Comparison of ENCODE assay signal across 17 mouse cellular contexts in genomic region chr8:72674184-72674583, GRCm38 (mm10). TPM values are rescaled to one million over a fixed set of nuclear protein-coding genes. Genes with fewer than 3 reads are reported as not detected.
A peak's percentile ranks its signal among the peaks of the same experiment; 100 is the strongest.
DNase-seq lines count a peak whose midpoint lies in the region; ATAC-seq and TF ChIP-seq lines count a peak whose summit lies in the region.
"Had no signal": no experiment of that assay in that cellular context is flagged by ENCODE, and none has a peak within 500 bp of the region (broad histone marks: within the 10 kb centered on the region; RNA-seq: fewer than 3 reads in every experiment).

No protein-coding gene starts in this region.

- 75% methylated on average over 2 of the region's 2 CpGs for WGBS in heart, postnatal 0 days
- WGBS in lung, embryonic 14.5 days: 72% methylated on average over 2 of the region's 2 CpGs
- WGBS in bone marrow, adult 2 months: 80% methylated on average over 2 of the region's 2 CpGs
- 84% methylated on average over 2 of the region's 2 CpGs for WGBS in stomach, postnatal 0 days

- H3K27ac ChIP-seq in heart, postnatal 0 days (ENCODE audit: low read depth): no peak overlapping the region
- no peak overlapping the region for H3K27ac ChIP-seq in lung, embryonic 14.5 days (ENCODE audit: low read depth)
- no peak overlapping the region for H3K27ac ChIP-seq in bone marrow, adult 2 months (ENCODE audit: control insufficient read depth, insufficient read depth, low read depth, low read length, poor library complexity)
- no peak overlapping the region for H3K27ac ChIP-seq in stomach, postnatal 0 days (replicated peaks)
- H3K27ac ChIP-seq: forebrain, embryonic 15.5 days; gastrocnemius, adult 2 months; limb, embryonic 13.5 days; midbrain, embryonic 12.5 days had no signal

- TF ChIP-seq CTCF in heart, postnatal 0 days (IDR thresholded peaks at IDR 0.05; ENCODE audit: low read depth): 0 out of 2 replicates have a peak, but pooled peaks have one; percentile 1
- TF ChIP-seq CTCF in lung, embryonic 14.5 days (IDR thresholded peaks at IDR 0.05; ENCODE audit: low read depth): 0 out of 2 replicates have a peak, but pooled peaks have one; percentile 26
- peak; percentile 47 for TF ChIP-seq CTCF in bone marrow, adult 2 months (IDR thresholded peaks at IDR 0.05; ENCODE audit: control insufficient read depth, insufficient read depth, low read length)
- TF ChIP-seq CTCF in stomach, postnatal 0 days (IDR thresholded peaks at IDR 0.05; ENCODE audit: low read depth): peak; percentile 37

- no peaks in the 10 kb centered on the region for H3K36me3 ChIP-seq in heart, postnatal 0 days (replicated peaks; ENCODE audit: control insufficient read depth, insufficient read depth, low read length)
- H3K36me3 ChIP-seq in lung, embryonic 14.5 days (ENCODE audit: insufficient read depth): no peaks in the 10 kb centered on the region
- H3K36me3 ChIP-seq in stomach, postnatal 0 days (ENCODE audit: control insufficient read depth, insufficient read depth, low read length): no peaks in the 10 kb centered on the region
- H3K36me3 ChIP-seq: forebrain, embryonic 15.5 days; limb, embryonic 13.5 days; midbrain, embryonic 12.5 days had no signal

- no peak for ATAC-seq in heart, postnatal 0 days (ENCODE audit: insufficient read depth, low read depth)
- no peak for ATAC-seq in lung, embryonic 14.5 days (ENCODE audit: insufficient read depth)
- ATAC-seq in stomach, postnatal 0 days (ENCODE audit: low FRiP score, low TSS enrichment): no peak
- ATAC-seq: forebrain, embryonic 15.5 days; hindbrain, embryonic 16.5 days; Patski had no signal

- H3K27me3 ChIP-seq in heart, postnatal 0 days (ENCODE audit: control insufficient read depth, insufficient read depth, low read length): no peaks in the 10 kb centered on the region
- no peaks in the 10 kb centered on the region for H3K27me3 ChIP-seq in lung, embryonic 14.5 days (ENCODE audit: insufficient read depth, low read length)
- H3K27me3 ChIP-seq in stomach, postnatal 0 days (ENCODE audit: control insufficient read depth, insufficient read depth, low read length): no peaks in the 10 kb centered on the region
- H3K27me3 ChIP-seq: forebrain, embryonic 15.5 days; limb, embryonic 13.5 days had no signal

- H3K4me2 ChIP-seq in heart, postnatal 0 days (ENCODE audit: low read depth, low read length): no peak overlapping the region
- no peak overlapping the region for H3K4me2 ChIP-seq in lung, embryonic 14.5 days
- H3K4me2 ChIP-seq in stomach, postnatal 0 days (replicated peaks; ENCODE audit: low read depth): no peak overlapping the region
- H3K4me2 ChIP-seq: forebrain, embryonic 15.5 days; limb, embryonic 13.5 days; midbrain, embryonic 12.5 days had no signal

- TF ChIP-seq POLR2A in bone marrow, adult 2 months (IDR thresholded peaks at IDR 0.05; ENCODE audit: borderline replicate concordance, control insufficient read depth, low read depth, low read length): no peak

- no peak for DNase-seq in heart, postnatal 0 days (ENCODE audit: low spot score)
- DNase-seq in heart, adult 8-10 months (ENCODE audit: low spot score): no peak
- DNase-seq in lung, embryonic 14.5 days: no peak
- no peak for DNase-seq in lung, postnatal 25 days (ENCODE audit: low spot score)
- DNase-seq in stomach, postnatal 0 days (ENCODE audit: low spot score): no peak
- no peak for DNase-seq in c-Kit-positive CD71-positive TER-119-positive erythroid progenitor cells, embryonic 14.5 days (ENCODE audit: low spot score)
- DNase-seq: cerebellum, adult 8-10 months; gastrocnemius, adult 2 months; right cerebral cortex, postnatal 25 days had no signal

- no peak for TF ChIP-seq EP300 in heart, postnatal 0 days (IDR thresholded peaks at IDR 0.05; ENCODE audit: low read depth)
- TF ChIP-seq EP300 in stomach, postnatal 0 days (optimal IDR thresholded peaks at IDR 0.05): no peak

- H3K9me3 ChIP-seq in heart, postnatal 0 days (replicated peaks; ENCODE audit: control insufficient read depth, low read length): no peaks in the 10 kb centered on the region
- H3K9me3 ChIP-seq in lung, embryonic 14.5 days (ENCODE audit: low read depth, low read length): no peaks in the 10 kb centered on the region
- no peaks in the 10 kb centered on the region for H3K9me3 ChIP-seq in stomach, postnatal 0 days (ENCODE audit: control insufficient read depth, low read length)
- H3K9me3 ChIP-seq: forebrain, embryonic 15.5 days; limb, embryonic 13.5 days; midbrain, embryonic 12.5 days had no signal

- H3K9ac ChIP-seq in heart, postnatal 0 days (replicated peaks; ENCODE audit: low read depth, low read length): no peak overlapping the region
- H3K9ac ChIP-seq in lung, embryonic 14.5 days: no peak overlapping the region
- H3K9ac ChIP-seq in stomach, postnatal 0 days (ENCODE audit: low read length): no peak overlapping the region
- H3K9ac ChIP-seq: forebrain, embryonic 15.5 days; limb, embryonic 13.5 days; midbrain, embryonic 12.5 days had no signal

- no peak overlapping the region for H3K4me3 ChIP-seq in heart, postnatal 0 days (ENCODE audit: low read depth, low read length)
- H3K4me3 ChIP-seq in lung, embryonic 14.5 days (ENCODE audit: low read depth, low read length): no peak overlapping the region
- no peak overlapping the region for H3K4me3 ChIP-seq in bone marrow, adult 2 months (replicated peaks; ENCODE audit: control insufficient read depth, low read depth, low read length)
- H3K4me3 ChIP-seq in stomach, postnatal 0 days (ENCODE audit: low read depth, low read length): no peak overlapping the region
- H3K4me3 ChIP-seq: erythroblast, embryonic 14.5 days; forebrain, embryonic 15.5 days; gastrocnemius, adult 2 months; limb, embryonic 13.5 days; midbrain, embryonic 12.5 days had no signal

- H3K4me1 ChIP-seq in heart, postnatal 0 days (ENCODE audit: control insufficient read depth, insufficient read depth): no peaks in the 10 kb centered on the region
- no peaks in the 10 kb centered on the region for H3K4me1 ChIP-seq in lung, embryonic 14.5 days (ENCODE audit: insufficient read depth)
- H3K4me1 ChIP-seq in bone marrow, adult 2 months (ENCODE audit: control insufficient read depth, insufficient read depth, low read length): no peaks in the 10 kb centered on the region
- no peaks in the 10 kb centered on the region for H3K4me1 ChIP-seq in stomach, postnatal 0 days (replicated peaks; ENCODE audit: control insufficient read depth, insufficient read depth)
- H3K4me1 ChIP-seq: forebrain, embryonic 15.5 days; limb, embryonic 13.5 days; midbrain, embryonic 12.5 days had no signal

RNA-seq across cellular contexts. Expression of gene Nwd1, which starts 27.7 kb away (rescaled TPM):
- 2.0 and 2.3 TPM in 2 replicates for total RNA-seq in heart, postnatal 0 days (2014; rRNA removed; ENCODE audit: low replicate concordance)
- polyA plus RNA-seq in heart, postnatal 0 days (2015; fragmentation: Nextera tagmentation; extraction: Ambion mirVana): 0.15 and 0.20 TPM in 2 replicates
- under 1 TPM; 0.31 to 0.79 (median 0.46) TPM for total RNA-seq in heart, adult 8-10 months (2022)
- polyA plus RNA-seq in lung, embryonic 14.5 days (2014; fragmentation: Nextera tagmentation; extraction: Ambion mirVana): 0.03 TPM in 1 of 2 replicates, not detected in the other
- polyA plus RNA-seq in bone marrow, adult 2 months (2011; ENCODE audit: insufficient read depth, insufficient read length, low replicate concordance, missing spikeins): 0.50 and 1.8 TPM in 2 replicates
- polyA plus RNA-seq in stomach, postnatal 0 days (2015; fragmentation: Nextera tagmentation; extraction: Ambion mirVana): 0.02 and 0.15 TPM in 2 replicates
- polyA plus RNA-seq: erythroblast, embryonic 14.5 days; kidney, embryonic 14.5 days had no signal

RNA-seq across cellular contexts. Expression of gene Sin3b, which starts 48.9 kb away (rescaled TPM):
- 195 and 231 TPM in 2 replicates for total RNA-seq in heart, postnatal 0 days (2014; rRNA removed; ENCODE audit: low replicate concordance)
- polyA plus RNA-seq in heart, postnatal 0 days (2015; fragmentation: Nextera tagmentation; extraction: Ambion mirVana): 190 and 203 TPM in 2 replicates
- 10 to 100 TPM; 71.4 to 77.8 (median 74.3) TPM for total RNA-seq in heart, adult 8-10 months (2022)
- polyA plus RNA-seq in lung, embryonic 14.5 days (2014; fragmentation: Nextera tagmentation; extraction: Ambion mirVana): 172 and 179 TPM in 2 replicates
- polyA plus RNA-seq in bone marrow, adult 2 months (2011; ENCODE audit: insufficient read depth, insufficient read length, low replicate concordance, missing spikeins): 33.1 and 60.4 TPM in 2 replicates
- 188 and 197 TPM in 2 replicates for polyA plus RNA-seq in stomach, postnatal 0 days (2015; fragmentation: Nextera tagmentation; extraction: Ambion mirVana)
